Comparison of ENCODE assay signal across 26 mouse cellular contexts in genomic region chr13:36973016-36973415, GRCm38 (mm10).
"Had no signal": no experiment of that assay in that cellular context is flagged by ENCODE, and none has a peak within 500 bp of the region (broad histone marks: within the 10 kb centered on the region; RNA-seq: fewer than 3 reads in every experiment).

No protein-coding gene starts in this region.

- H3K36me3 ChIP-seq: heart, embryonic 10.5 days; heart, embryonic 13.5 days; heart, embryonic 15.5 days; hindbrain, embryonic 13.5 days; hindbrain, embryonic 15.5 days; kidney, embryonic 15.5 days; limb, embryonic 10.5 days; limb, embryonic 12.5 days; liver, embryonic 13.5 days had no signal

- H3K27ac ChIP-seq: heart, embryonic 10.5 days; heart, embryonic 13.5 days; heart, embryonic 15.5 days; hindbrain, embryonic 13.5 days; hindbrain, embryonic 15.5 days; hindbrain, postnatal 0 days; kidney, embryonic 15.5 days; kidney, postnatal 0 days; layer of hippocampus, adult 2 months; left cerebral cortex, adult 2 months; limb, embryonic 10.5 days; limb, embryonic 12.5 days; liver, embryonic 13.5 days had no signal

- H3K9ac ChIP-seq: heart, embryonic 13.5 days; heart, embryonic 15.5 days; hindbrain, embryonic 13.5 days; hindbrain, embryonic 15.5 days; kidney, embryonic 15.5 days; limb, embryonic 12.5 days; liver, embryonic 13.5 days had no signal

- H3K27me3 ChIP-seq: heart, embryonic 13.5 days; heart, embryonic 15.5 days; hindbrain, embryonic 13.5 days; hindbrain, embryonic 15.5 days; kidney, embryonic 15.5 days; limb, embryonic 12.5 days; liver, embryonic 13.5 days had no signal

- H3K4me2 ChIP-seq: heart, embryonic 13.5 days; heart, embryonic 15.5 days; hindbrain, embryonic 13.5 days; hindbrain, embryonic 15.5 days; kidney, embryonic 15.5 days; limb, embryonic 12.5 days; liver, embryonic 11.5 days; liver, embryonic 13.5 days had no signal

- H3K4me3 ChIP-seq: heart, embryonic 10.5 days; heart, embryonic 13.5 days; heart, embryonic 15.5 days; hindbrain, embryonic 13.5 days; hindbrain, embryonic 15.5 days; kidney, embryonic 15.5 days; layer of hippocampus, adult 2 months; left cerebral cortex, adult 2 months; limb, embryonic 10.5 days; limb, embryonic 12.5 days; liver, embryonic 13.5 days had no signal

- DNase-seq: gastrocnemius, postnatal 14 days; gastrocnemius, postnatal 36 days; heart, adult 18-20 months; heart, postnatal 14 days; heart, postnatal 36 days; kidney, adult 11 months; kidney, adult 2 months; kidney, adult 9 months; kidney, postnatal 14 days; kidney, postnatal 36 days; liver; liver, embryonic 13.5 days had no signal

- H3K9me3 ChIP-seq: heart, embryonic 10.5 days; heart, embryonic 13.5 days; heart, embryonic 15.5 days; hindbrain, embryonic 13.5 days; hindbrain, embryonic 15.5 days; kidney, embryonic 15.5 days; limb, embryonic 10.5 days; limb, embryonic 12.5 days; liver, embryonic 13.5 days had no signal

- ATAC-seq: hindbrain, postnatal 0 days; intestine, embryonic 16.5 days had no signal

- H3K4me1 ChIP-seq: heart, embryonic 10.5 days; heart, embryonic 13.5 days; heart, embryonic 15.5 days; hindbrain, embryonic 13.5 days; hindbrain, embryonic 15.5 days; kidney, embryonic 15.5 days; limb, embryonic 10.5 days; limb, embryonic 12.5 days; liver, embryonic 13.5 days had no signal
